Mouse (Mus musculus): ENCODE data around the gene Rchy1. TPM values are rescaled to one million over a fixed set of nuclear protein-coding genes. Genes with fewer than 3 reads are reported as not detected.

Gene Rchy1
- 11.8 and 15.9 TPM in 2 replicates for polyA plus RNA-seq (2012)

DNA sequence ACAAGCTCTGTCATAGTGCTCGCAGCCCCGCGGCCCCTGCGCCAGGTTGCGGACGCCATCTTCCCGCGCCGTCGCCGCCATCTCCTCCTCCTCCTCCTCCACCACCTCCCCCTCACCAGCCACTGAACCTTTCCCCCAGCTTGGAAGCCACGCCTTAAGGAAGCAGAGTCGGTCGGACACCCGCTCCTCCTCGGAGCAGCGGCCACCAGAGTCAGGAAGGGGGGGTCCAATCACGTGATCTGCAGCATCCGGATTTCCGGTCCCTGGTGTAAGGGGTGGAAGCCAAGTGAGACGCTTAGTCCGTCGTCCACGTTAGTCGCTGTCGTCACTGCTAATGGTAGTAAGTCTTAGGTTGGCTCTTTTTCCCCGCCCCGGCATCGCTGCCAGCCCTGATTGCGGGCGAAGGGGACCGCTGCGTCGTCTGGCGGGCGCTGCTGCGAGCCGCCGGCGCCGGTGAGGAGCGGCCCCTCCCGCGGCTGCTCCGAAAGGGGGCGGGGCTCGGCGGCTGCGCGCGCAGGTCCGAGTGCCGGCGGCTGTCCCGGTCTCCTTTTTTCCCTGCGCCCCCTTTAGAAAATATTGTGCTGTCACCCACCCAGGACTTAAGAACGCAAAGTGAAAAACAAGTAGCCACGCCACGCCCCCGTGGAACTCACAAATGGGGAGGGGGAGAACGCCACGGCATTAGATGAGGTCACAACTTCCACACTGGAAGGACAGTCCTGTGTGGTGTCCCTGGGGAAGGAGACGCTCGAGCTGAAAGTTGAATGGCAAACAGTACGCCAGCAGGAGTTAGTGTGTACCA lies at the start of gene Rchy1:
Gene Rchy1 (minus strand): TSS at position 430 of the 802 bp plus-strand sequence.
- TF ChIP-seq GATA1 (IDR thresholded peaks at IDR 0.05; ENCODE audit: low read length): no peak

DNA sequence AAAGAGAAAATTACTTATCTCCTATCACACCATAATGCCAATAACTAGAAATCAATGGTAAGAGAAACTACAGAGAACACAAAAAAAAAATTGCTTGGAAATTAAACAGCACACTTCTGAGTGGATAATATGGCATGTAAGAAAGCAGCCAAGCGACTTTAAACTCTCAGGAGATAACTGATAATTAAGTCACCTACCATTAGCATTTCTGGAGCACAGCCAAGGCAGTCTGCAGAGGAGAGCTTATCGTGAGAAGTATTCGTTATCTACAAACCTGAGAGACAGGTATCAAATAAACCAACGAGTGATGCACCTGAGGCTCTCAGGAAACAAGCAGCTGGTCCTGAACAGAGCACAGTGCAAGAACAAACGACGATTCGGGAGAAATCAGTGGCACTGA lies 48.9 kb upstream of the Rchy1 start:
- no peak for TF ChIP-seq GATA1 (IDR thresholded peaks at IDR 0.05; ENCODE audit: low read length)

DNA sequence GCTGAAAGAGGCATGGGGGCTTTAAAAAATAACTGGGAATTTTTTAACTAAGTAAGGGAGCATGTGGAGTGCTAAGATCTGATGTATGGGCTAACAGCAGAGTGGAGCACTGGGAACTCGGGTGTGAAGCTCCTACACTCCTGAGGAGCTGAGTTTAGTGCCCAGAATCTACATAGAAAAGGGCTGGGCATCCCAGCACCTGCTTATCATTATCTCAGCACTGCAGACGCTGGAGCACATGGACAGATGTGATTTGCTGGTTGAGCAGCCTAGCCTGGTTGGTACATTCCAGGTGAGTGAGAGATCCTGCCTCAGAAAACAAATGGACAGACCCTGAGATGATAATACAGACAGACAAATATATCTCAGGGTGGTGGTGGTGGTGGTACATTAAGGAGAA lies 47.0 kb upstream of the Rchy1 start:
- TF ChIP-seq GATA1 (IDR thresholded peaks at IDR 0.05; ENCODE audit: low read length): no peak

DNA sequence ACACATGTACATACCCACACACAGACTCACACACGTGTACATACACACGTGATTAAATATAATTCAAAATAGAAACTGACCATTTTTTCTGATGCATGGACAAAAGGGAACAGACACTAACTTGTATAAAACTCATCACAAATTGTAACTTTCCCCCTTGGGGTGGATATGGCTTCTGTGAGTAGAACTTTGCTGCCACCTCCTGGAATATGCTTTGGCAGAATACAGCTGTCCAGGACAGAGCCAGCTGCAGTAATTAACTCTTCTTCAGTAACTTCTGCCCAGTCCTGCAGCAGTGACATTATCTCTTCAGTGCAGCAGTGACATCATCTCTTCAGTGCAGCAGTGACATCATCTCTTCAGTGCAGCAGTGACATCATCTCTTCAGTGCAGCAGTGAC lies 40.1 kb upstream of the Rchy1 start:
- no peak for TF ChIP-seq GATA1 (IDR thresholded peaks at IDR 0.05; ENCODE audit: low read length)

DNA sequence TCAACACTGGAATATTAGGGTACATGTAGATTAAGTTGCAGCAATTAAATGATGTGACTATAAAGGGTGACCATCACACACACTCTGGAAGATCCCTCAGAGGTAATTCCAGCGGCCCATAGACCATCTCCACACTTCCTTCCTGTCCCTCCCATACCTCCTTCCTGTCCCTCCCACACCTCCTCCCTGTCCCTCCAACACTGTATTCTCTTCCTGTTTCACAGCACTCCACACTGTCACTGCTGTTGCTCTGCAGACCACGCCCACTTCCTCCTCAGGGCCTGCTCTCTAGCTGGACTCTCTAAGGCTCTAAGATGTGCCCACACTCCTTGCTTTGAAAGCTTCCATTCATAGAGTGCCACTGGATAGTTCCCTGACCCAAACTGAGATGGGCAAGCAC lies 37.9 kb upstream of the Rchy1 start:
- TF ChIP-seq GATA1 (IDR thresholded peaks at IDR 0.05; ENCODE audit: low read length): no peak

DNA sequence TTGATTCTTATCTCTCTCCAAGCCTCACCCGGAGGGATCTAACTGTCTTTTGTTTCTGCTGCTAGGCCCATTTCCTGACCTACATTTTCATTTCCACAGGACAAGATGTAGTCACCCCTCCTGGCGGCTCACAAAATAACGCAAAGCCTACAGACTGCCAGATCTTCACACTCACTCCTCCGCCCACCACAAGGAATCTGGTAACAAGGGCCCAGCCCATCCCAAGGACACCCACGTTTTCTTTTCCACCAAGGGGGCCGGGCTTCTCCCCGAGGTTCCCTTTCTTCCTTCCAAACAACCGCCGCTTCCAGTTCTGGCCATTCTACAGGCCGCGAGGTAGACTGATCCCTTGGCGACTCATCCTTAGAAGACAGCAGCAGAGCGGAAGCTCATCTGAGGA lies 31.7 kb upstream of the Rchy1 start:
- no peak for TF ChIP-seq GATA1 (IDR thresholded peaks at IDR 0.05; ENCODE audit: low read length)

DNA sequence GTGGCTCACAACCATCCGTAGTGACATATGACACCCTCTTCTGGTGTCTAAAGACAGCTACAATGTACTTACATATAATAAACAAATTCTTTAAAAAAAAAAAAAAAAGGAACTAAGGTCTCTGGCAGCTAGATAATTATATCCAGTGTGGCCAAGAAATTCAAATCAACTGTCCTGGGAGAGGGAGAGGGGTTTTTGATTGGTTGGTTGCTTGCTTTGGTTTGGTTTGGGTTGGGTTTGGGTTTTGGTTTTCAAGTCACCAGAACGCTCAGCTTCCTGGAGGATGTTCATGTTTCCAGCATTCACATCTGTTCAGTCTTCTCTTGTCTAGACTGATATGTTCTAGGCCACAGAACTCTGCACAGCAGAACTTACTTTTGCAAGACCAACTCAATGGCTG lies 30.2 kb upstream of the Rchy1 start:
- no peak for TF ChIP-seq GATA1 (IDR thresholded peaks at IDR 0.05; ENCODE audit: low read length)

DNA sequence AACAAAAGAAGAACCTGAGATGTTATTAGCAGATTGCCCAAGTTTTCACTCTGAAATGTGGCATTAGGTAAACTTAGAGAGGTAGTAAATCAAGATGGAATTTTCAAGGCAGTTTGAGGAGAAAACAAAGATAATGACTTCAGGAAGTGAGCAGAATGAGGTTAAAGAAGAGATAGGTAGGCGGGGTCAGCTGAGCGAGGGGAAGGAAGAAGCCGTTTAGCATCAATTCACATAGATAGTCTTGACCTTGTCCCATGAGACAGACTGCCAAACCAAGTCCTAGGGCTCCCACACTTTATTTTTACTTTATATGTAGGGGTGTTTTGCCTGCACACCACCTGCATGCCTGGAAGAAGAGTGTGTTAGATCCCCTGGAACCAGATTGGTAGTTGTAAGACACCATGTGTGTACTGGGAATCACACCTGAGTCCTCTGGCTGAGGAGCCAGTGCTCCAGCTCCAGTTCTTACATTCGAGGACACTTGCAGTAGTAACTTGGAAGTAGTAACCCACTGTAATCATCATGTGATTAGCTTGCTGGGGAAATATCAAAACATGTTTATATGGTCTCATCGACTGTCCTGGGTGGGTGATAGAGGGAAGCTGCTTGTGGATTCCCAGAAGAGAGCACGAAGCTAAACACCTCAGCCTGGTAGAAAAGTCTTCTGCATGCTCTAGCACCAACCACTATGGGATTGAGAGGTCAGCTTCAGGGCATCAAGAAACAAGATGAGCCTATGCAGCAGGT lies 28.5 kb upstream of the Rchy1 start:
- no peak for TF ChIP-seq GATA1 (IDR thresholded peaks at IDR 0.05; ENCODE audit: low read length)

DNA sequence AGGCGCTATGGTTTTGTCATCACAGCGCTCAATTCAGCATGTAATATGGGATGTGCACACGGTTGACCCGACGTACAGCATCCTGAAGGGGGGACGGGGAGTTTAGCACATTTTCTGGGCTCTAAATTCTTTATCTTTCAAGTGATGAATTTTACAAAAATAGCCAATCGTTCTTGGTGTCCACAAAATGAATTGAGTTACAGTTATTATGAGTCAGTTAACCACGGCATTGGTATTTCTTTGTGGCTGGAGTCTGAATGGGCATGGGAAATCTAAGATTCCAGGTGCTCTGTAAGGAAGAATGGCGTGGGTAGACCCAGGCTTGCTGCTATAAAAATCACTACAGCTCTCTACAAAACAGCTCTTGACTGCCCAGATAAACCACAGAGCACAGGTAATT lies 26.4 kb upstream of the Rchy1 start:
- no peak for TF ChIP-seq GATA1 (IDR thresholded peaks at IDR 0.05; ENCODE audit: low read length)

DNA sequence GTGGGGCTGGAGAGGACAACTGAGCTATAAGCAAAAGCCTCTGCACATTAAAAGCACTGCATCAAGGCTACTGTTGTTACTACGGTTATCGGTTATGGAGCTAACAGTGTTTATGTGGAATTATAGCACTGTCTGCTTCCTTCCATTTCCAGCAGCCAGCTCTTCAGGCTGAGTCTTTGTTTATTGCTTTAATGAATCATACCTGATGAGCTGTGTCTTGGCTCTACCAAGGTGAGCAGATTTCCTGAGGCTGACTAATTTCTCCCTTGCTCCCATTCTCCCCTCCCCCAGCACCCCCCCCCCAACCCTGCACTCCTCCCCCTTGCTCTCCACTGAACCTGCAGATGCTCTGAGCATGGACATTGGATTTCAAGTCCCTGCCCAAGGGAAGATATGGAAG lies 24.9 kb upstream of the Rchy1 start:
- no peak for TF ChIP-seq GATA1 (IDR thresholded peaks at IDR 0.05; ENCODE audit: low read length)

DNA sequence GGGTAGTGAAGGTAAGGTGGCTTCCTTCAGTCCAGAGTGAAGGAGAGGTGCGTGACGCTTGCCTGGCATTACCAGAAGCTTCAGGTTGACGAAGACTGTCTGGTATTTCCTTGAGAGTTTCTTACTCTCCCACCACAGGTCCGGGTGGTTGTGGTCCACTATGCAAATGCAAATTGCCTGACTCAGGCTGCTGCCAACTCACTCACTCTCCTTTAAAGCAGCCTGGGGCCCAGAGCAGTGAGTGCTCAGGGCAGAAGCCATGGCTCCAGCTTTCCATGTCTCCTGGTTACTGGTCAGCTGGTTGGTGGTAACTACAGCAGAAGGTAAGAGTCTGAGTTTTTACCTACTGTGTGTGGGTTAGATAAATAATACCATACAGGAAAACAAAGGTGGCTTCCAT lies 24.4 kb upstream of the Rchy1 start, which contains the start of gene Odaph:
Gene Odaph (plus strand): TSS at position 240 of the 400 bp plus-strand sequence.
- no peak for TF ChIP-seq GATA1 (IDR thresholded peaks at IDR 0.05; ENCODE audit: low read length)

DNA sequence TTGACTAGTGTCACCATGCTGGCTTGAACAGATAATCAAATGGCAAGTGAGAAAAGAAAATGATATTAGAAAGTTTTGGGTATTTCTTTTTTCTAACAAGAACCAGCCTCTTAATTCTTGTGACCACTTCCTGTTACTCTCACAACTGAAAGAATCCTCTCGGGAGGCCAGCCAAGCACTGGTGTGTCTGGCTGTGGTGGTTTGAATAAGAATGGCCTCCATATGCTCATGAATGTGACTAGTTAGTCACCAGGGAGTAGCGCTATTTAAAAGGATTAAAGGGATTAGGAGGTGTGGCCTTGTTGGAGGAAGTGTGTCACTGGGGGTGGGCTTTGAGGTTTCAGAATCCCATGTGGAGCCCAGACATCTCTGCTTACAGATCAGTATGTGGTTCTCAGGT lies 22.9 kb upstream of the Rchy1 start:
- no peak for TF ChIP-seq GATA1 (IDR thresholded peaks at IDR 0.05; ENCODE audit: low read length)

DNA sequence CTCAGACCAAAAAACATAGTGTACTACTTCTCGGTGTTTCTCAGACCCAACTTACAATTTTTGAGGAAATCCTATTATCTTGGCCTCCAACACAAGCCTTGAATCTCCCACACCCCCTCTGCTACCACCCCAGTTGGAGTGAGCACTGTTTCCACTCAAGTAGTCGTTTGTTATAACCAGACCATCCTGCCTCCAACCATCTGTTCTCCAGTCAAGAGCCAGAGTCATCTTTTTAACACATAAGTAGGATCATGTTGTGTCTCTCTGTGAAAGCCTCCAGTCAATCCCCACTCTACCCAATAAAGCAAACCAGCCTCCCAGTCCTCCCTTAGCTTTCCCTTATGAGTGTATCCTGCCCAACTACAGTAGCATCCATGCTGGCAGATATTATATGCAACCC lies 20.6 kb upstream of the Rchy1 start:
- TF ChIP-seq GATA1 (IDR thresholded peaks at IDR 0.05; ENCODE audit: low read length): no peak

DNA sequence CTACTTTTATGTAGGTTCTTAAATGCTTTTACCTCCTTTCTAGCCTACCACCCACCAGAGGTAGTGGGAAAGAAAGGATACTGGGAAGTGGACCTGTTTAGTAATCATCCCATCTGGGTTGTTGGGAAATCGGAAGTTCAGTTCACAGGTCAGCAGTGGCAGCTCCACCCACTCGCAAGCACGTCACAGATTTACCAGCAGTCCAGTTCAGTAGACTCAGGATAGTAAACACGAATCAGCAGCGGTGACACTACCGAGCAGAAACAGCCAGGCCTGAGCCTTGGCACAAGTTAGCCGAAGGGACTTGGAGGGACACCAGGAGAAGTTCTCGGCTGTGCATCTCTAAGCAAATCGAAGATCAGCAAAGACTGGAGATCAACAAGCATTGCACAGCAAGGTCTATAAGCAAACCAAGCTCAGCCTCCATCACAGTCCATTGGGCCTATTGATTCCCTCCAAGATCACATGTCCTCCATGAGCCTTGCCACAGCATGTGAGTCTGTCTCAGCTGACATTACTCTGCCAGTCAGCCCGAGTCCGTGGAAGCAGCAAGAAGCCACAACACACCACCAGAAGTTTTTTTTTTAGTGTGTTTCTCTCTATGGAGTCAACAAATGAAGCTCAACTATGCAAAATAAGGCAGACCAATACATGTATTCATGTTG lies 18.4 kb upstream of the Rchy1 start:
- TF ChIP-seq GATA1 (IDR thresholded peaks at IDR 0.05; ENCODE audit: low read length): no peak

DNA sequence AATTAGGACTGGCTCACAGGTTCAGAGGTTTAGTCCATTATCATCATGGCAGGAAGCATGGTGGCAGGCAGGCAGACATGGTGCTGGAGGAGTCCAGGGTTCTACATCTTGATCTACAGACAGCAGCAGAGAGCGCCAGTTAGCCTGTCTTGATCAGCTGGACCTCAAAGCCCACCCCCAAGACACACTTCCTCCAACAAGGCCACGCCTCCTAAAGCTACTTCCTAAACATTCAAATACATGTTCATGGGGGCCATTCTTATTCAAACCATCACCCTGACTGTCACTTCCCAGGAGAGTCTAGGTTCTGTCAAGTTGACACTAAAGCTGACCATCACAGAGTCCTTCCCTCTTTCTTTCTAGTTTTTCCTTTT lies 14.5 kb upstream of the Rchy1 start:
- TF ChIP-seq GATA1 (IDR thresholded peaks at IDR 0.05; ENCODE audit: low read length): no peak
